Mouse (Mus musculus) G1E (cell line): ENCODE results near the gene Steap2.

Experiments used
- CTCF ChIP-seq: IDR thresholded peaks from 2 replicates; pipeline ENCODE4 v1.5.1; 2012; ENCODE audit warnings: low read depth, low read length, inconsistent platforms, mixed read lengths
- GATA1 ChIP-seq: IDR thresholded peaks from 2 replicates; pipeline ENCODE4 v1.6.1; 2012; ENCODE audit warnings: borderline replicate concordance, low read length, inconsistent platforms, mixed read lengths
- TAL1 ChIP-seq: conservative IDR thresholded peaks from 2 replicates; pipeline ENCODE4 v1.6.1; 2012; ENCODE audit warnings: low read depth, low read length, inconsistent platforms, mixed read lengths

- TF ChIP-seq CTCF (no peak), GATA1 (no peak), TAL1 (no peak)
These were observed 30.6 kb downstream of the Steap2 start, which contains the start of gene Cfap69 for GRCm38 (mm10) chr5:5663655-5664370.
